Mouse (Mus musculus) forebrain, embryonic 14.5 days (tissue): ENCODE data around the gene Aqp11. TPM values are rescaled to one million over a fixed set of nuclear protein-coding genes. Genes with fewer than 3 reads are reported as not detected.

Experiments
- ATAC-seq: fragments of 200-750 bp; cut with Nextera tagmentation; 2 replicates; pipeline ENCODE4 v1.8.0; 2017; ENCODE audit warnings: mild to moderate bottlenecking, moderate library complexity
- DNase-seq: peaks from one replicate; pipeline ENCODE4 v3.0.0-alpha.2; 2015; ENCODE audit warnings: low spot score
- H3K27ac ChIP-seq: fragments of 300-500 bp; sonication (generic); 2 replicates; pipeline ENCODE4 v1.5.1; 2014; ENCODE audit warnings: low read depth, mild to moderate bottlenecking, control low read depth, low read length, moderate library complexity
- H3K27me3 ChIP-seq: fragments of 300-500 bp; sonication (generic); replicated peaks from 2 replicates; pipeline ENCODE4 v1.6.1; 2014; ENCODE audit warnings: low read length, control low read depth, mixed read lengths; ENCODE audit not compliant: control insufficient read depth, insufficient read depth
- H3K36me3 ChIP-seq: fragments of 300-500 bp; sonication (generic); 2 replicates; pipeline ENCODE4 v1.6.1; 2014; ENCODE audit warnings: low read length, control low read depth; ENCODE audit not compliant: control insufficient read depth, insufficient read depth
- H3K4me1 ChIP-seq: fragments of 300-500 bp; sonication (generic); 2 replicates; pipeline ENCODE4 v1.6.1; 2014; ENCODE audit warnings: antibody characterized with exemption, low read length, control low read depth; ENCODE audit not compliant: control insufficient read depth, insufficient read depth
- H3K4me2 ChIP-seq: fragments of 300-500 bp; sonication (generic); 2 replicates; pipeline ENCODE4 v1.6.1; 2014; ENCODE audit warnings: mild to moderate bottlenecking, control low read depth, low read length
- H3K4me3 ChIP-seq: fragments of 300-500 bp; sonication (generic); 2 replicates; pipeline ENCODE4 v1.5.1; 2014; ENCODE audit warnings: low read depth, low read length, control low read depth
- H3K9ac ChIP-seq: fragments of 300-500 bp; sonication (generic); 2 replicates; pipeline ENCODE4 v1.6.1; 2014; ENCODE audit warnings: mild to moderate bottlenecking, low read length, control low read depth, moderate library complexity
- H3K9me3 ChIP-seq: fragments of 300-500 bp; sonication (generic); replicated peaks from 2 replicates; pipeline ENCODE4 v1.6.1; 2016; ENCODE audit warnings: low read length, control low read depth, mixed read lengths; ENCODE audit not compliant: control insufficient read depth
- WGBS: fragments of 180-500 bp; shearing (Covaris S2); extraction: QIAGEN DNeasy Blood & Tissue Kit; methylation state at CpG from one replicate; pipeline ENCODE4 v1.1.7; 2014; 5-methylcytosine and 5-hydroxymethylcytosine counted together
- polyA plus RNA-seq: library from polyadenylated mRNA; unstranded; fragments of >200 nt; fragmentation: Nextera tagmentation; extraction: Ambion mirVana; gene quantifications from 2 replicates; pipeline ENCODE4 v1.2.1, GENCODE M21; 2014

Aqp11 gene
- 9.3 and 12.8 TPM in 2 replicates for polyA plus RNA-seq

DNA sequence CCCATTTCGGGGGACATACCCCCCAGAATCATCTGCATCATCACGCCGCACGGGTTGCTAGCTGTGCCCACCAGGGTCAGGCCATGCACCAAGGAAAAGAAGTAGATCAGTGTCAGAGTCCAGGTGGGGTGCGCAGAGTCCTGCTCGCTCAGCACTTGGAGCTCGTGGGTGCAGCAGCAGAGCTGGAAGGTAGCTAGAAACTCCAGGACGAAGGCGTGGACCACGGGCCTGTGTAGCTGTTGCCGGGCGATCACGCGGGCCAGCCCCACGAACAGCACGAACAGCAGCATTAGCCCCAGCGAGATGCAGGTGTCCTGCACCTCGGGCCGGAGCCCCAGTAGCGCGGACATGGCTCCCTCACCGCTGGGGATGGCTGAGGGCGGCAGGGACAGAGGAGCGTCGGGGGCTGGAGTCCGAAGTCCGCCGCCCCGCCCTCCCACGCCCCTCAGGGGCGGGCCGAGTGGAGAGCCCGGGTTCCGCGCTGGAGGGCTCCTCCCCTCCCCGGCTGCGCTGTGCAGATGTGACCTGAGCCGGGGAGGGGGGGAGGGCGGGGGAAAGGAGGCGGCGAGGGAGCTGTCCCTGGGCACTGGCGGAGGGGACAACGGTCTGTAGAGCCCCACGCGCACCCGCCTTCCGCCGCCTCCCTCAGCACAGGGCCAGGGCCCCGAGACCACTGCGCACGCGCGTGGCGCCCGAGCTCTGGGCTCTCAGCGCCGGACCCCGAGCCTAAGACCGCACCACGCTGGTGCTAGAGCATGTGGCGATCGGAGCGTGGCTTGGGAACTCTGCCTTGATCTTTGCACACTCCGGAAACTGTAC, at the start of gene Aqp11:
Gene Aqp11, minus strand, starts transcription at position 652 of the 819 bp plus-strand sequence.
- H3K36me3 ChIP-seq: no peaks in the 10 kb centered on the region
- H3K27me3 ChIP-seq: no peaks in the 10 kb centered on the region
- no peaks in the 10 kb centered on the region for H3K9me3 ChIP-seq
- H3K27ac ChIP-seq: no peak within 1 kb of the TSS
- peak within 1 kb of the TSS; percentile 71 for H3K9ac ChIP-seq
- H3K4me2 ChIP-seq: peak within 1 kb of the TSS; percentile 91
- peak within 1 kb of the TSS; percentile 58 for H3K4me3 ChIP-seq
- peak; percentile 81 for DNase-seq
- peak; percentile 96 for ATAC-seq
- under 1% methylated on average over 58 of the region's 64 CpGs for WGBS
- H3K4me1 ChIP-seq: peaks cover 3% of the 10 kb centered on the region; the same call in 1 of the 2 replicates

DNA sequence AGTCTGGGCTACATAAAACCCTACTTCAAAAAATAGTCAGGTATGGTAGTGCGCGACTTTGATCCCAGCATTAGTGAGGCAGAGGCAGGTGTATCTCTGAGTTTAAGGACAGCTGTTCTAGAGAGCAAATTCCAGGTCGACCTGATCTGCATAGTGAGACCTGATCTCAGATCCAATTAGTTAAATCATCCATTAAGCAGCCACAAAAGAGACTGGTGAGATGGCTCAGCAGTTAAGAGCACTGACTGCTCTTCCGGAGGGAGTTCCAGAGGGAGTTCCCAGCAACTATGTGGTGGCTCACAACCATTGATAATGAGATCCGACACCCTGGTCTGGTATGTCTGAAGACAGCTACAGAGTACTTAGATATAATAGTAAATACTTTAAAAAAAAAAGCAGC, 45.4 kb upstream of the Aqp11 start:
- Histone ChIP-seq H3K27me3 (no peaks in the 10 kb centered on the region), H3K9me3 (no peaks in the 10 kb centered on the region), H3K4me1 (no peaks in the 10 kb centered on the region), H3K4me2 (no peak overlapping the region), H3K4me3 (no peak overlapping the region), H3K36me3 (no peaks in the 10 kb centered on the region), H3K9ac (no peak overlapping the region), H3K27ac (no peak overlapping the region)
- 48% methylated on average over 5 of the region's 5 CpGs for whole genome bisulfite sequencing
- ATAC-seq (no peak), DNase-seq (no peak)

DNA sequence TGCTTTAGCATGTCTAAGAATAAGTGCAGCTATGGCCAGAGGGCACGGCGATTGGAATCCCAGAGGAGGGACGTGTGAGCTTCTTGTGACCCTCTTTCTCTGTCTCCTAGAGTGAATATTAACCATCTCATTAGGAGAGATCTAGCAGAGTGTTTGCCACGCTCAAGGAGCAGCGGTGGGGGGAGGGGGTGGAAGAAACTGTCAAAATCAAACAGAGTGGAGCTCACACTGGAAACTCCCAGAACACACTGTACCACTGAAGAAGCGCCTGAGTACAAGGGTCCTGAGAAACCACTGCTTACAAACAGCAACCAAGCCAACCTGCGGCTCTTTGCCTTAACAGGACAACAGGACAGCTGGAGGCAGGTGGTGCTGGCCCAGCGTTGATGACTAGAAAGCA, 43.4 kb upstream of the Aqp11 start:
- H3K9ac ChIP-seq: no peak overlapping the region
- H3K4me2 ChIP-seq: no peak overlapping the region
- ATAC-seq: no peak
- no peaks in the 10 kb centered on the region for H3K9me3 ChIP-seq
- no peak overlapping the region for H3K27ac ChIP-seq
- H3K4me1 ChIP-seq: no peaks in the 10 kb centered on the region
- whole genome bisulfite sequencing: 70% methylated on average over 8 of the region's 8 CpGs
- H3K36me3 ChIP-seq: no peaks in the 10 kb centered on the region
- no peak for DNase-seq
- H3K27me3 ChIP-seq: no peaks in the 10 kb centered on the region
- H3K4me3 ChIP-seq: no peak overlapping the region

DNA sequence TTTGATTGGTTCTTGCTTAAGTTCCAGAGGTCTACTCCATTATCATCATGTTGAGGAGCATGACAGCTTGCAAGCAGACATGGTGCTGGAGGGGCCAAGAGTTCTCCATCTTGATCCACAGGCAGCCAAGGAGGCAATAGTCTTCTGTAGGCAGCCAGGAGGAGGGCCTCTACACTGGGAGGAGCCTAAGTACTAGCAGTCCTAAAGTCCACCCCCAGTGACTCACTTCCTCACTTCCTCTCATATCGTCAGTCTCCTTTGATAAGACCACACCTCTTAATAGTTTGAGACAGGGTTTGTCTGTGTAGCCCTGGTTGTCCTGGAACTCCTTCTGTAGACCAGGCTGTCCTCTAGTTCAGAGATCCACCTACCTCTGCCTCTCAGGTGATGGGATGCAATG, 42.7 kb upstream of the Aqp11 start:
- Histone ChIP-seq H3K36me3 (no peaks in the 10 kb centered on the region), H3K9me3 (no peaks in the 10 kb centered on the region), H3K27ac (no peak overlapping the region), H3K4me3 (no peak overlapping the region), H3K27me3 (no peaks in the 10 kb centered on the region), H3K4me2 (no peak overlapping the region), H3K9ac (no peak overlapping the region), H3K4me1 (no peaks in the 10 kb centered on the region)
- DNase-seq: no peak
- ATAC-seq: no peak
- WGBS: 83% methylated on average over 1 of the region's 1 CpGs

DNA sequence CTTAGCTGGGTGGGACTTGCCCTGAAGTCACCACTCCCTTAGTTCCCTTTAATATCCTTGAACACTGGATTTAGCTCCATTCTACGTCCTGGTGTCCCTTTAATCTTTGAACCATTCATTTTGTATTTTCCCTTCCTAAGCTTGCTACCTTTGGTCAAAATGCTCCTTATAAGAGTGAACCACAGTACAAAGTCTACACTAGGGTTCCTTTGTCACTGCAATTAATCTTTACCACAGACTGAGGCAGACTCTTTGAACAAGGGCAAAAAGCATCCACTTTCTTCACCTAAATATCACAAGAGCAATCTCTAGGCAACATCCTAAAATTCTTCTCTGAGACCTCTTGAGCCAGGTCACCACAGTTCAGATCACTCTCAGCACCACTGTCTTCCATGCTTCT, 42.1 kb upstream of the Aqp11 start:
- Histone ChIP-seq H3K9ac (no peak overlapping the region), H3K36me3 (no peaks in the 10 kb centered on the region), H3K27me3 (no peaks in the 10 kb centered on the region), H3K4me1 (no peaks in the 10 kb centered on the region), H3K9me3 (no peaks in the 10 kb centered on the region), H3K4me3 (no peak overlapping the region), H3K4me2 (no peak overlapping the region), H3K27ac (no peak overlapping the region)
- ATAC-seq: no peak
- 82% methylated on average over 1 of the region's 1 CpGs for whole genome bisulfite sequencing
- no peak for DNase-seq

DNA sequence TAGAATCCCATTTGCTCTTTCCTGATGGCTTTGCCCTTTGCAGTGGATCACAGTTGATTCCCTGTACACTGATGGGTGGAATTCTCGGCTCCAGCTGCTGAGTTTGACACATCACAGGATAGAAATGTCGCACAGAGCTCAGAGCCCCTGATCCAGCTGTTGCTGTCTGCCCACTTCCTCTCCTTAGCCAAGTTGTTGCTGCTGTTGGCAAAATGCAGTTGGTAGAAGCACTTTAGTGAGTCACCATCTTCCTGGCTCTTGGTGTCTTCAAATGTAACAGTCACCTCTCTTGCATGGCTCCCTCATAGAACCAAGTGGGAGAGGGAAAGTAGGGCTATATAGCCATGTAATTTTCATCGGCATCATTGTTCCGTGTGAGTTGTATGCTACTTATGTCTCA, 39.1 kb upstream of the Aqp11 start:
- no peak for DNase-seq
- Histone ChIP-seq H3K36me3 (no peaks in the 10 kb centered on the region), H3K4me3 (no peak overlapping the region)

DNA sequence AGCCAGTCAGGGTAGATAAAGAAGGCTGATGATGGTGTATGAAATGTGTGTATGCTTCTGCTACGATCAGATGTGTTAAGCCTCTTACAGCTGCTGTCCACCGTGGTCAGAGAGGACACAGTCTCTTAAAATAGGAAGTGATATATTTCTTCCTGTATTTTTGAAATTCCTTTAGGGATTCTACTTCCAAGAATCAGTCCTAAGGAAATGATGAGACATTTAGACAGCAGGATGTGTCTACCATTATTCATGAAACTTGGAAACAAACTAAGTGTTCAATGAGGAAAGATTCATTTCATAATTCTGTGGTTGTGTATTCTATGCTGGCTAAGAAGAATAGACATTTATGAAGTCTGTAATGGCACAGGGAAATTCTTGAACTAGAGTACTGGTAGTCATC, 37.8 kb upstream of the Aqp11 start:
- no peaks in the 10 kb centered on the region for H3K27me3 ChIP-seq
- no peaks in the 10 kb centered on the region for H3K9me3 ChIP-seq
- H3K4me1 ChIP-seq: no peaks in the 10 kb centered on the region
- no peaks in the 10 kb centered on the region for H3K36me3 ChIP-seq
- H3K27ac ChIP-seq: no peak overlapping the region
- WGBS: 85% methylated on average over 2 of the region's 2 CpGs
- ATAC-seq: no peak
- H3K9ac ChIP-seq: no peak overlapping the region
- DNase-seq: no peak
- no peak overlapping the region for H3K4me3 ChIP-seq
- no peak overlapping the region for H3K4me2 ChIP-seq

More for the DNA sequence above, 39.1 kb upstream of the Aqp11 start:
- no peaks in the 10 kb centered on the region for H3K27me3 ChIP-seq
- no peak overlapping the region for H3K27ac ChIP-seq
- H3K4me2 ChIP-seq: no peak overlapping the region
- 91% methylated on average over 4 of the region's 4 CpGs for WGBS
- ATAC-seq: no peak
- H3K4me1 ChIP-seq: no peaks in the 10 kb centered on the region
- H3K9ac ChIP-seq: no peak overlapping the region
- H3K9me3 ChIP-seq: no peaks in the 10 kb centered on the region

DNA sequence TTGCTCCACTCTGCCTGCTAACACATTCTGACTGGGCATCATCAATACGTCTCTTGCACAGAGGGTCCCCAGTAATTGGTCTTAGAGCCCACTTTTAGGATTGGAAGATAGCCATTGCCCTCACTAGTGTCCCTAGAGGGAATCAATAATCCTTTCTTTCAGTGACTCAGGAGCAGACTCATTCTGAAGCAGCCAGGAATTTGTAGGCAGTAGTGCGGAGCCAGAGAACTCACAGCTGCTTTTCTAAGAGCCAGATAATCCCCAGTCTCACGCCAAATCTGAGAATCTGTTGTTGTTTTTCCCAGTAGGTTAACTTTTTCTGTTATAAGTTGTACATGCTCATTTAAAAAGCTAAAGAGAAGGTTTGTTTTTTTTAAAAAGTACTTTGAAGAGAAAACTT, 37.3 kb upstream of the Aqp11 start:
- Histone ChIP-seq H3K9ac (no peak overlapping the region), H3K4me3 (no peak overlapping the region), H3K36me3 (no peaks in the 10 kb centered on the region), H3K27me3 (no peaks in the 10 kb centered on the region), H3K4me1 (no peaks in the 10 kb centered on the region), H3K4me2 (no peak overlapping the region), H3K27ac (no peak overlapping the region), H3K9me3 (no peaks in the 10 kb centered on the region)
- WGBS: 21% methylated on average over 3 of the region's 3 CpGs
- no peak for DNase-seq
- no peak for ATAC-seq

DNA sequence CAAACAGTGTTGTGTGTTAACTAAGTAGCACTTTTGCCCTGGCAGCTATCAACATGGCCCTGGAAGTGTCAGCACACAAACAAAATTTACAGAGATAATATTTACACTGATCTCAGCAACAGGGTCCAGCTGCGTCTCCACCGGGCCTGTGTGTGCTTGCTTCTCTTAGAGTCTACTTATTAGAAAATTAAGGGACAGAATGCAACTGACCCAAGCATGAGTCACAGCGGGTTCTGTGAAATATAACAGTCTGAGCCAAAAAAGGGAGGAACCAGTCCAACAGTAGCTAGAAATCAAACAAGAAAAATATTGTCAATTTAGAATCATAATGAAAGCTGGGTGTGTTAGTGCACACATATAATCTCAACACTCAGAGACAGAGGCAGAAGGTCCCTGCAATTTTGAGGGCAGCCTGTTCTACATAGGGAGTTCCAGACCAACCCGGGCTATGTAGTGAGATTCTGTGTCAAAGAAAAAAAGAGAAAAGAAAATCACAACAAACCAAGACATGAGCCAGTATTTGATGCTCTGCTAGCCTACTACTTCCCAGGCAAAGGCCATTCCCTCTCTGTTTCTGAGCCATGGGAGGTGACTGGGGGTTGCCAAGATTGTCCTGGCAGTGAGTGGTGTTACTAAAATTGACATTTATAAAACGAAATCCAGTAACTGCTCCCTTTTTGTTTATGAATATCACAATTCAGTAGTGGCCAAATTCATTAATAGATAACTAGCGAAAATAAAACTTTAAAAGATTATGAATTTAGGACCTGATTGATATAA, 32.9 kb upstream of the Aqp11 start:
- H3K36me3 ChIP-seq: no peaks in the 10 kb centered on the region
- no peaks in the 10 kb centered on the region for H3K9me3 ChIP-seq
- no peak overlapping the region for H3K4me3 ChIP-seq
- H3K9ac ChIP-seq: no peak overlapping the region
- 88% methylated on average over 6 of the region's 6 CpGs for WGBS
- H3K4me1 ChIP-seq: no peaks in the 10 kb centered on the region
- H3K4me2 ChIP-seq: no peak overlapping the region
- DNase-seq (no peak), ATAC-seq (no peak)
- no peaks in the 10 kb centered on the region for H3K27me3 ChIP-seq
- H3K27ac ChIP-seq: no peak overlapping the region
